In the genomic region with DNA sequence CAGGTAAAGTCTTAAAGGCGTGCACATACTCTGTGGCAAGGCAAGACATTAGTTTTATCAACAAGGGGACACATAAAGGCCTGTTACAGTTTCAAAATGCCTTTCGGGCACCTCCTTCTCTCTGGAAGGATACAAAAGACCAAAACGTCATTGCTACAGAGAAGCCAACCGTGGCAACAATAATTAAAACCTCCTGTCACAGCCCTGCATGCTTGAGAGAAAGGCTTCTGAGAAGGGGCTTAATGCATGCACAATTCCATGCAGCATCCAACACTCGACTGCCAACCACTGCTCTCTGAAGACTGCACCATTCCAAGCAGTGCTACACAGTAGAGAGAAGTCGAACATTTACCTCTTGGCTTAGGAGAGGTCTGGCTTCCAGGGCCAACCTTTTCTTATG, we compare ENCODE assay signal across 28 mouse cellular contexts. TPM values are rescaled to one million over a fixed set of nuclear protein-coding genes. Genes with fewer than 3 reads are reported as not detected.
DNase-seq lines count a peak whose midpoint lies in the region; ATAC-seq and TF ChIP-seq lines count a peak whose summit lies in the region.
"Had no signal": no experiment of that assay in that cellular context is flagged by ENCODE, and none has a peak within 500 bp of the region (broad histone marks: within the 10 kb centered on the region; RNA-seq: fewer than 3 reads in every experiment).

No protein-coding gene starts in this region.

- 55% methylated on average over 6 of the region's 6 CpGs for WGBS in kidney, embryonic 15.5 days
- WGBS in limb, embryonic 14.5 days: 46% methylated on average over 6 of the region's 6 CpGs
- 60% methylated on average over 6 of the region's 6 CpGs for WGBS in limb, embryonic 10.5 days
- 31% methylated on average over 6 of the region's 6 CpGs for WGBS in embryonic facial prominence, embryonic 13.5 days

- no peaks in the 10 kb centered on the region for H3K9me3 ChIP-seq in kidney, embryonic 15.5 days (replicated peaks)
- H3K9me3 ChIP-seq in limb, embryonic 14.5 days (ENCODE audit: control insufficient read depth, low read length): no peaks in the 10 kb centered on the region
- no peaks in the 10 kb centered on the region for H3K9me3 ChIP-seq in limb, embryonic 10.5 days (replicated peaks)
- no peaks in the 10 kb centered on the region for H3K9me3 ChIP-seq in embryonic facial prominence, embryonic 13.5 days
- H3K9me3 ChIP-seq: forebrain, embryonic 10.5 days; forebrain, embryonic 13.5 days; heart, embryonic 12.5 days; heart, embryonic 15.5 days; hindbrain, embryonic 10.5 days; hindbrain, embryonic 13.5 days; intestine, embryonic 15.5 days had no signal

- H3K4me1 ChIP-seq in kidney, embryonic 15.5 days: peaks cover 4% of the 10 kb centered on the region
- no peaks in the 10 kb centered on the region for H3K4me1 ChIP-seq in limb, embryonic 14.5 days (ENCODE audit: control insufficient read depth, insufficient read depth, low read length)
- peaks cover 6% of the 10 kb centered on the region; the same call in 1 of the 2 replicates for H3K4me1 ChIP-seq in limb, embryonic 10.5 days
- peaks cover 14% of the 10 kb centered on the region for H3K4me1 ChIP-seq in embryonic facial prominence, embryonic 13.5 days
- H3K4me1 ChIP-seq: forebrain, embryonic 10.5 days; forebrain, embryonic 13.5 days; heart, embryonic 12.5 days; heart, embryonic 15.5 days; intestine, embryonic 15.5 days had no signal

- H3K4me2 ChIP-seq in kidney, embryonic 15.5 days: no peak overlapping the region
- no peak overlapping the region for H3K4me2 ChIP-seq in limb, embryonic 14.5 days (replicated peaks; ENCODE audit: low read depth, low read length, severe bottlenecking)
- no peak overlapping the region for H3K4me2 ChIP-seq in embryonic facial prominence, embryonic 13.5 days
- H3K4me2 ChIP-seq: forebrain, embryonic 13.5 days; heart, embryonic 12.5 days; heart, embryonic 15.5 days; hindbrain, embryonic 13.5 days; intestine, embryonic 15.5 days had no signal

- H3K9ac ChIP-seq in kidney, embryonic 15.5 days: no peak overlapping the region
- no peak overlapping the region for H3K9ac ChIP-seq in limb, embryonic 14.5 days (ENCODE audit: low read depth, low read length, severe bottlenecking)
- no peak overlapping the region for H3K9ac ChIP-seq in embryonic facial prominence, embryonic 13.5 days
- H3K9ac ChIP-seq: forebrain, embryonic 13.5 days; heart, embryonic 12.5 days; heart, embryonic 15.5 days; hindbrain, embryonic 13.5 days; intestine, embryonic 15.5 days had no signal

- H3K4me3 ChIP-seq in kidney, embryonic 15.5 days (replicated peaks): no peak overlapping the region
- no peak overlapping the region for H3K4me3 ChIP-seq in limb, embryonic 14.5 days (replicated peaks; ENCODE audit: low read length)
- H3K4me3 ChIP-seq in limb, embryonic 10.5 days: no peak overlapping the region
- H3K4me3 ChIP-seq in embryonic facial prominence, embryonic 13.5 days: no peak overlapping the region
- H3K4me3 ChIP-seq: forebrain, embryonic 10.5 days; forebrain, embryonic 13.5 days; gastrocnemius, adult 2 months; heart, embryonic 12.5 days; heart, embryonic 15.5 days; hindbrain, embryonic 10.5 days; hindbrain, embryonic 13.5 days; intestine, embryonic 15.5 days had no signal

- H3K36me3 ChIP-seq in kidney, embryonic 15.5 days: peaks cover 54% of the 10 kb centered on the region
- H3K36me3 ChIP-seq in limb, embryonic 14.5 days (ENCODE audit: control insufficient read depth, insufficient read depth, low read length): peaks cover 66% of the 10 kb centered on the region
- peaks cover 61% of the 10 kb centered on the region for H3K36me3 ChIP-seq in limb, embryonic 10.5 days
- H3K36me3 ChIP-seq in embryonic facial prominence, embryonic 13.5 days: peaks cover 64% of the 10 kb centered on the region

- DNase-seq in kidney, postnatal 10 days: no peak
- DNase-seq in limb, embryonic 14.5 days (ENCODE audit: low spot score): peak; percentile 16
- DNase-seq in limb, embryonic 10.5 days (ENCODE audit: low spot score): no peak
- peak; percentile 13 for DNase-seq in forelimb bud, embryonic 11.5 days (ENCODE audit: low read depth, low spot score)
- DNase-seq in adrenal gland, adult 18-20 months (ENCODE audit: low spot score in 2 of 2): no peak
- DNase-seq in left cerebral cortex, postnatal 14 days (ENCODE audit: low spot score in 2 of 2): no peak
- DNase-seq: adrenal gland, adult 8-10 months; adrenal gland, postnatal 25 days; cerebellum, adult 18-20 months; cerebellum, adult 9-11 months; cerebellum, postnatal 25 days; gastrocnemius, adult 2 months; gastrocnemius, postnatal 25 days; heart, adult 18-20 months; heart, postnatal 10 days; heart, postnatal 36 days had no signal

- no peaks in the 10 kb centered on the region for H3K27me3 ChIP-seq in kidney, embryonic 15.5 days
- no peaks in the 10 kb centered on the region for H3K27me3 ChIP-seq in limb, embryonic 14.5 days (ENCODE audit: control insufficient read depth, insufficient read depth, low read length)
- H3K27me3 ChIP-seq in limb, embryonic 10.5 days (ENCODE audit: low read depth, poor library complexity, severe bottlenecking): no peaks in the 10 kb centered on the region
- no peaks in the 10 kb centered on the region for H3K27me3 ChIP-seq in embryonic facial prominence, embryonic 13.5 days
- H3K27me3 ChIP-seq: forebrain, embryonic 13.5 days; heart, embryonic 12.5 days; heart, embryonic 15.5 days; hindbrain, embryonic 13.5 days; intestine, embryonic 15.5 days had no signal

- intact Hi-C loops in left cerebral cortex, postnatal 14 days (cut with DNase I): no loop called here

- TF ChIP-seq POLR2A in limb, embryonic 14.5 days (IDR thresholded peaks at IDR 0.05; ENCODE audit: borderline replicate concordance, extremely low read depth, insufficient read depth, insufficient read length): no peak

- H3K27ac ChIP-seq in kidney, embryonic 15.5 days: peak overlapping the region; percentile 39; the same call in 1 of the 2 replicates
- no peak overlapping the region for H3K27ac ChIP-seq in limb, embryonic 14.5 days (replicated peaks; ENCODE audit: low read depth, low read length)
- H3K27ac ChIP-seq in limb, embryonic 10.5 days: no peak overlapping the region
- H3K27ac ChIP-seq in embryonic facial prominence, embryonic 13.5 days: peak overlapping the region; percentile 66
- H3K27ac ChIP-seq: forebrain, embryonic 10.5 days; forebrain, embryonic 13.5 days; gastrocnemius, adult 2 months; heart, embryonic 15.5 days; hindbrain, embryonic 10.5 days; hindbrain, embryonic 13.5 days; intestine, embryonic 15.5 days had no signal

- 0 out of 2 replicates have a peak, but pooled peaks have one; percentile 22 for ATAC-seq in kidney, embryonic 15.5 days (replicated peaks; ENCODE audit: low FRiP score)
- no peak for ATAC-seq in limb, embryonic 14.5 days (ENCODE audit: low FRiP score, low read depth)
- no peak for ATAC-seq in embryonic facial prominence, embryonic 13.5 days (ENCODE audit: insufficient number of reproducible peaks, insufficient read depth, low FRiP score, low TSS enrichment, low read depth)
- ATAC-seq: CD4-positive, CD25-positive, alpha-beta regulatory T cell, adult 4 months; forebrain, embryonic 13.5 days; forebrain, embryonic 16.5 days; hindbrain, embryonic 16.5 days; intestine, embryonic 15.5 days had no signal

RNA-seq across cellular contexts. Expression of gene Nup153, which starts 33.2 kb away (rescaled TPM):
- polyA plus RNA-seq in kidney, embryonic 15.5 days (2015; fragmentation: Nextera tagmentation; extraction: Ambion mirVana): 24.9 and 27.8 TPM in 2 replicates
- polyA plus RNA-seq in limb, embryonic 14.5 days (2012; rRNA removed): 65.8 and 96.3 TPM in 2 replicates
- polyA plus RNA-seq in limb, embryonic 14.5 days (2014; fragmentation: Nextera tagmentation; extraction: Ambion mirVana): 32.3 and 34.4 TPM in 2 replicates
- 37.6 and 39.7 TPM in 2 replicates for polyA plus RNA-seq in limb, embryonic 10.5 days (2016; fragmentation: Nextera tagmentation; extraction: Ambion mirVana)
- 23.6 and 27.4 TPM in 2 replicates for polyA plus RNA-seq in embryonic facial prominence, embryonic 13.5 days (2015; fragmentation: Nextera tagmentation; extraction: Ambion mirVana)
- total RNA-seq in adrenal gland, adult 18-20 months (2021): 10 to 100 TPM; 51.0 to 58.3 TPM
- total RNA-seq in left cerebral cortex, postnatal 14 days (2021): 10 to 100 TPM; 43.7 to 60.4 TPM

Comparison
In these comparisons a context has a peak if more than half of its experiments do, and no peak if none do; other contexts are left out.
1. DNase-seq: peak in limb, embryonic 14.5 days (single experiment) and forelimb bud, embryonic 11.5 days (single experiment); none in kidney, postnatal 10 days (single experiment), limb, embryonic 10.5 days (single experiment), adrenal gland, adult 18-20 months (0 of 2) and left cerebral cortex, postnatal 14 days (0 of 2).
2. H3K27ac ChIP-seq: peak in kidney, embryonic 15.5 days (single experiment) and embryonic facial prominence, embryonic 13.5 days (single experiment); none in limb, embryonic 14.5 days (single experiment) and limb, embryonic 10.5 days (single experiment).